In the genomic region with DNA sequence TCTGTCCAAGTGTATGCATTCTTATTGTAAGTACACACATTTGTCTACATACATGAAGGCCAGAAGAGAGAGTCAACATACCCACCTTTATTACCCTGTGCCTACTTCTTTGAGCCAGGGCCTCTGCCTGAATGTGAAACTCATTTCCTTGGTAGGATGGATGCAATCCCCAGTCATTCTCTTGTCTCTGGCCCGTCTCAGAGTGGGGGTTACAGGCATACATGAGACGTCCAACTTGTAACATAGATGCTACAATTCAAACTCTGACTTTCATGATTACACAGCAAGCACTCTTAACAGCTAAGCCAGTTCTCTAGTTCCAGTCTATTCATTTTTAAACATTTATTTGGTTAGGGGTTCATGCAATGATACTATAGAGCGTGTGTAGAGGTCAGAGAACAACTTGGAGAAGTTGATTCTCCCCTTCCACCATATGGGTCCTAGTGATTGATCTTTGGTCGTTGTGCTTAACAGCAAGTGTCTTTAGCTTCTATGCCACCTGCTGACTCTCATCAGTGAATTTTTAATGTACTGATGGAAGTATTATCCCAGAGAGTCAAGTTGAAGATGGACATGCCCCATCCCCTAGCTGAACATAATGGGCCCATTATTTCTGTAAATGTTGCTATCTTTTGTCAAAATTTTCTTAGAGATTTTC, we compare ENCODE assay signal across 20 mouse cellular contexts.
DNase-seq lines count a peak whose midpoint lies in the region; ATAC-seq and TF ChIP-seq lines count a peak whose summit lies in the region.
"Had no signal": no experiment of that assay in that cellular context is flagged by ENCODE, and none has a peak within 500 bp of the region (broad histone marks: within the 10 kb centered on the region; RNA-seq: fewer than 3 reads in every experiment).

No protein-coding gene starts in this region.

- H3K9me3 ChIP-seq in heart, embryonic 12.5 days (replicated peaks): peaks cover 30% of the 10 kb centered on the region
- 0 out of 2 replicates have a peak, but pooled peaks cover 4% of the 10 kb centered on the region for H3K9me3 ChIP-seq in liver, embryonic 15.5 days (replicated peaks)
- H3K9me3 ChIP-seq in liver, embryonic 12.5 days (replicated peaks): peaks cover 24% of the 10 kb centered on the region
- peaks cover 17% of the 10 kb centered on the region; the same call in 1 of the 2 replicates for H3K9me3 ChIP-seq in liver, postnatal 0 days (ENCODE audit: low read length)
- 0 out of 2 replicates have a peak, but pooled peaks cover 6% of the 10 kb centered on the region for H3K9me3 ChIP-seq in intestine, embryonic 15.5 days

- 55% methylated on average over 4 of the region's 4 CpGs for WGBS in heart, embryonic 12.5 days
- WGBS in liver, embryonic 15.5 days (ENCODE audit: insufficient replicate concordance): 32% methylated on average over 4 of the region's 4 CpGs
- WGBS in liver, embryonic 12.5 days (ENCODE audit: insufficient replicate concordance): 44% methylated on average over 4 of the region's 4 CpGs
- WGBS in liver, postnatal 0 days (ENCODE audit: insufficient replicate concordance): 48% methylated on average over 4 of the region's 4 CpGs
- 60% methylated on average over 4 of the region's 4 CpGs for WGBS in intestine, embryonic 15.5 days

- TF ChIP-seq CTCF in Patski (IDR thresholded peaks at IDR 0.05): no peak
- TF ChIP-seq CTCF in liver, postnatal 0 days (IDR thresholded peaks at IDR 0.05; ENCODE audit: low read depth): no peak

- no peak overlapping the region for H3K27ac ChIP-seq in heart, embryonic 12.5 days (ENCODE audit: poor library complexity, severe bottlenecking)
- H3K27ac ChIP-seq in liver, embryonic 15.5 days (replicated peaks): no peak overlapping the region
- H3K27ac ChIP-seq in liver, embryonic 12.5 days: no peak overlapping the region
- H3K27ac ChIP-seq in liver, postnatal 0 days (ENCODE audit: low read depth): no peak overlapping the region
- H3K27ac ChIP-seq in intestine, embryonic 15.5 days: no peak overlapping the region
- H3K27ac ChIP-seq: liver, embryonic 13.5 days; stomach, embryonic 15.5 days had no signal

- H3K4me3 ChIP-seq in heart, embryonic 12.5 days: no peak overlapping the region
- no peak overlapping the region for H3K4me3 ChIP-seq in liver, embryonic 15.5 days (replicated peaks)
- H3K4me3 ChIP-seq in liver, embryonic 12.5 days: no peak overlapping the region
- no peak overlapping the region for H3K4me3 ChIP-seq in liver, postnatal 0 days (ENCODE audit: low read depth, low read length)
- no peak overlapping the region for H3K4me3 ChIP-seq in intestine, embryonic 15.5 days (replicated peaks)
- H3K4me3 ChIP-seq: erythroblast, embryonic 14.5 days; liver, embryonic 13.5 days; stomach, embryonic 15.5 days had no signal

- POLR2A ChIA-PET in Patski (lab: Charles Lee): no interaction called here

- H3K27me3 ChIP-seq in heart, embryonic 12.5 days (replicated peaks): no peaks in the 10 kb centered on the region
- no peaks in the 10 kb centered on the region for H3K27me3 ChIP-seq in liver, embryonic 15.5 days
- no peaks in the 10 kb centered on the region for H3K27me3 ChIP-seq in liver, embryonic 12.5 days (replicated peaks)
- no peaks in the 10 kb centered on the region for H3K27me3 ChIP-seq in Patski
- no peaks in the 10 kb centered on the region for H3K27me3 ChIP-seq in liver, postnatal 0 days (ENCODE audit: insufficient read depth, low read length)
- no peaks in the 10 kb centered on the region for H3K27me3 ChIP-seq in intestine, embryonic 15.5 days (replicated peaks)
- H3K27me3 ChIP-seq: liver, embryonic 13.5 days; stomach, embryonic 15.5 days had no signal

- no peaks in the 10 kb centered on the region for H3K4me1 ChIP-seq in heart, embryonic 12.5 days (replicated peaks)
- no peaks in the 10 kb centered on the region for H3K4me1 ChIP-seq in liver, embryonic 15.5 days (replicated peaks)
- no peaks in the 10 kb centered on the region for H3K4me1 ChIP-seq in liver, embryonic 12.5 days
- no peaks in the 10 kb centered on the region for H3K4me1 ChIP-seq in liver, postnatal 0 days (ENCODE audit: insufficient read depth)
- no peaks in the 10 kb centered on the region for H3K4me1 ChIP-seq in intestine, embryonic 15.5 days (replicated peaks)
- H3K4me1 ChIP-seq: liver, embryonic 13.5 days; stomach, embryonic 15.5 days had no signal

- no peak overlapping the region for H3K9ac ChIP-seq in heart, embryonic 12.5 days
- no peak overlapping the region for H3K9ac ChIP-seq in liver, embryonic 15.5 days
- no peak overlapping the region for H3K9ac ChIP-seq in liver, embryonic 12.5 days
- no peak overlapping the region for H3K9ac ChIP-seq in liver, postnatal 0 days (replicated peaks)
- H3K9ac ChIP-seq in intestine, embryonic 15.5 days: no peak overlapping the region
- H3K9ac ChIP-seq: liver, embryonic 13.5 days; stomach, embryonic 15.5 days had no signal

- CTCF ChIA-PET in Patski (lab: Charles Lee): no interaction called here

- TF ChIP-seq EP300 in liver, postnatal 0 days (IDR thresholded peaks at IDR 0.05; ENCODE audit: low read depth): no peak

- H3K4me2 ChIP-seq in heart, embryonic 12.5 days: no peak overlapping the region
- no peak overlapping the region for H3K4me2 ChIP-seq in liver, embryonic 15.5 days
- H3K4me2 ChIP-seq in liver, embryonic 12.5 days: no peak overlapping the region
- H3K4me2 ChIP-seq in liver, postnatal 0 days (ENCODE audit: low read depth, low read length): no peak overlapping the region
- no peak overlapping the region for H3K4me2 ChIP-seq in intestine, embryonic 15.5 days (replicated peaks)
- H3K4me2 ChIP-seq: liver, embryonic 13.5 days; stomach, embryonic 15.5 days had no signal

- DNase-seq in heart, adult 8-10 months (ENCODE audit: low spot score): no peak
- DNase-seq in Patski (ENCODE audit: low read depth, low spot score): no peak
- peak; percentile 25 for DNase-seq in liver, postnatal 0 days
- no peak for DNase-seq in adrenal gland, adult 18-20 months (ENCODE audit: low spot score in 2 of 2)
- DNase-seq: adrenal gland, postnatal 36 days; cerebellum, adult 9-10 months; gastrocnemius, postnatal 25 days; kidney, postnatal 10 days; layer of hippocampus, adult 9-11 months; liver, embryonic 13.5 days; lung, postnatal 4 days; right cerebral cortex, adult 18-20 months had no signal

- peak; percentile 18; the same call in 1 of the 2 replicates for ATAC-seq in heart, embryonic 12.5 days (ENCODE audit: insufficient number of reproducible peaks, low FRiP score)
- ATAC-seq in liver, embryonic 15.5 days (ENCODE audit: insufficient read depth): peak; percentile 8; the same call in 1 of the 2 replicates
- ATAC-seq in liver, embryonic 12.5 days: no peak
- ATAC-seq in Patski: peak; percentile 6
- ATAC-seq in liver, postnatal 0 days: no peak
- no peak for ATAC-seq in intestine, embryonic 15.5 days
- ATAC-seq: intestine, embryonic 16.5 days had no signal

- no peaks in the 10 kb centered on the region for H3K36me3 ChIP-seq in heart, embryonic 12.5 days
- no peaks in the 10 kb centered on the region for H3K36me3 ChIP-seq in liver, embryonic 15.5 days (replicated peaks)
- no peaks in the 10 kb centered on the region for H3K36me3 ChIP-seq in liver, embryonic 12.5 days
- H3K36me3 ChIP-seq in liver, postnatal 0 days (replicated peaks; ENCODE audit: insufficient read depth, low read length): no peaks in the 10 kb centered on the region
- H3K36me3 ChIP-seq in intestine, embryonic 15.5 days: no peaks in the 10 kb centered on the region
- H3K36me3 ChIP-seq: G1E; liver, embryonic 13.5 days; stomach, embryonic 15.5 days had no signal

- in situ Hi-C loops in Patski (cut with MboI; ENCODE audit: low pct_unique_long_range_greater_than_20kb): loop anchor here (25.0 kb wide), 1 partner anchor 414 kb away; a partner anchor contains a TSS

Comparison
In these comparisons a context has a peak if more than half of its experiments do, and no peak if none do; other contexts are left out.
1. ATAC-seq: peak in heart, embryonic 12.5 days (single experiment), liver, embryonic 15.5 days (single experiment) and Patski (single experiment); none in liver, embryonic 12.5 days (single experiment), liver, postnatal 0 days (single experiment) and intestine, embryonic 15.5 days (single experiment).